Mouse (Mus musculus) testis, adult 2 months (tissue): ENCODE measurements around the gene Ssu2.

Experiments used
- CTCF ChIP-seq: fragments of 200-500 bp; IDR thresholded peaks from 2 replicates; pipeline ENCODE4 v1.5.1; 2012; ENCODE audit warnings: low read depth, mild to moderate bottlenecking, inconsistent platforms, low read length, moderate library complexity; ENCODE audit not compliant: control insufficient read depth, insufficient read depth, insufficient replicate concordance
- POLR2A ChIP-seq: fragments of 200-500 bp; IDR thresholded peaks from 2 replicates; pipeline ENCODE4 v1.6.1; 2012; ENCODE audit warnings: low read depth, mild to moderate bottlenecking, inconsistent platforms, low read length, moderate library complexity; ENCODE audit not compliant: control insufficient read depth

- no peak for TF ChIP-seq CTCF
- no peak for TF ChIP-seq POLR2A
Observed at GRCm38 (mm10) chr6:112382990-112383685, 4.7 kb downstream of the Ssu2 start.
